Mouse (Mus musculus) cortical plate, adult 2 months (tissue): ENCODE data around the gene Cr1l. TPM values are rescaled to one million over a fixed set of nuclear protein-coding genes. Genes with fewer than 3 reads are reported as not detected.

Source experiments
- H3K27ac ChIP-seq: fragments of 200-500 bp; 2 replicates; pipeline ENCODE4 v1.5.1; 2012; ENCODE audit warnings: low read length, control low read depth, inconsistent platforms; ENCODE audit not compliant: insufficient read depth
- H3K4me1 ChIP-seq: fragments of 200-500 bp; 2 replicates; pipeline ENCODE4 v1.6.1; 2011; ENCODE audit warnings: low read length; ENCODE audit not compliant: control insufficient read depth, insufficient read depth
- H3K4me3 ChIP-seq: fragments of 200-500 bp; 2 replicates; pipeline ENCODE4 v1.5.1; 2011; ENCODE audit warnings: mild to moderate bottlenecking, low read length, control low read depth; ENCODE audit not compliant: insufficient read depth
- CTCF ChIP-seq: fragments of 200-500 bp; IDR thresholded peaks from 2 replicates; pipeline ENCODE4 v1.5.1; 2011; ENCODE audit warnings: mild to moderate bottlenecking, control low read depth, low read length; ENCODE audit not compliant: insufficient read depth; ENCODE audit errors: extremely low read depth
- POLR2A ChIP-seq: fragments of 200-500 bp; IDR thresholded peaks from 2 replicates; pipeline ENCODE4 v1.6.1; 2011; ENCODE audit warnings: mild to moderate bottlenecking, low read length, control low read depth; ENCODE audit not compliant: insufficient read depth; ENCODE audit errors: extremely low read depth
- polyA plus RNA-seq: library from polyadenylated mRNA; depleted of rRNA; stranded (reverse); fragments of >200 nt; gene quantifications from 2 replicates; pipeline ENCODE4 v1.2.3, GENCODE M21; 2012; rRNA removed

Gene Cr1l
- 28.9 and 31.4 TPM in 2 replicates for polyA plus RNA-seq

GRCm38 (mm10) chr1:195130953-195131674, at the start of gene Cr1l:
Gene Cr1l (minus strand): TSS chr1:195131586.
- H3K27ac ChIP-seq, result peak within 1 kb of the TSS; percentile 94
- peaks cover 1% of the 10 kb centered on the region; the same call in 1 of the 2 replicates for H3K4me1 ChIP-seq
- TF ChIP-seq CTCF, result peak; percentile 42; the same call in 1 of the 2 replicates
- peak; percentile 76 for TF ChIP-seq POLR2A
- H3K4me3 ChIP-seq, result peak within 1 kb of the TSS; percentile 75

- no peaks in the 10 kb centered on the region for H3K4me1 ChIP-seq
- no peak for TF ChIP-seq CTCF
- TF ChIP-seq POLR2A, result no peak
- peak within 1 kb of the TSS; percentile 19 for H3K4me3 ChIP-seq
- H3K27ac ChIP-seq, result no peak within 1 kb of the TSS
Measured at GRCm38 (mm10) chr1:195175980-195176931, 44.9 kb upstream of the Cr1l start, which contains the start of gene Cr2. Gene Cr2 (minus strand): TSS chr1:195176716.

- no peak overlapping the region for H3K4me3 ChIP-seq
- no peak for TF ChIP-seq CTCF
- no peak for TF ChIP-seq POLR2A
Measured at GRCm38 (mm10) chr1:195164996-195165755, 33.8 kb upstream of the Cr1l start.

GRCm38 (mm10) chr1:195132070-195132469, 684 bp upstream of the Cr1l start:
- no peak overlapping the region; the same call in 1 of the 2 replicates for H3K4me3 ChIP-seq
- no peak overlapping the region for H3K27ac ChIP-seq
- H3K4me1 ChIP-seq, result peaks cover 1% of the 10 kb centered on the region; the same call in 1 of the 2 replicates
- no peak for TF ChIP-seq CTCF
- TF ChIP-seq POLR2A, result no peak

More at GRCm38 (mm10) chr1:195164996-195165755, 33.8 kb upstream of the Cr1l start:
- Histone ChIP-seq H3K27ac (no peak overlapping the region), H3K4me1 (no peaks in the 10 kb centered on the region)

DNA sequence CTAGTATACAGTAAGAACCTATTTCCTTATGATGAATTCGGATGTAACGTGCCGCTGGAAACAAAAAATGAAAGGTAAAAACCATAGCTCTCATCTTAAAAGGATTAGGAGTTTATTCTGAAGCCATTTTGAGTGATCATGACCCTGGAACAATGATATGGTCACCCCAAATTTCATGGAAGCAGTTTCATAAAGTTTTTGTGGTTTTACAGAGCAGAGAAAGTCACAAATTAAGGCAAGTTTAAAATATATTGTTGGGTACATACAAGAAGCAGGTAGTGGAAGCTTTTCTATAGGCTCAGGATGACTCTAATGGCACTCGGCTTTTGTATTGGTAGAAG, 259 bp upstream of the Cr1l start:
- peak overlapping the region; percentile 94 for H3K27ac ChIP-seq
- TF ChIP-seq POLR2A (no peak), CTCF (no peak)
- peaks cover 1% of the 10 kb centered on the region; the same call in 1 of the 2 replicates for H3K4me1 ChIP-seq
- H3K4me3 ChIP-seq, result peak overlapping the region; percentile 75

DNA sequence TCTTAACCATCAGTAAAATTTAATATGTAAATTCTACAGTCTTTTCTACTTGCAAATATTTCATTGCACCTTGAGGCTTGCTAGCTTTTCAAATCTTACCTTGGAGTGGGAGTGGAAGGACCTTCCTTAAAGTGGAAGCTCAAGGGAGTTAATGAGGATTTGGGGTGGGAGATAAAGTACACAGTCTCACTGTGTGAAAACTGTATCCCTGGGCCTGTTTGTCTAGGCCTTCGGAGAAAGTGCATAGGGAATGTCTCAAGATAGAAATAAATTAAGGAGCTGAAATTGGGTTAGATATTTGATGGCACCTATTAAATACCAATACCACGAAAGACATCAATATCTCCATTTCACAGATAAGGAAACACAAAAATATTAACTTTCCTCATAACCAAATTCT, 907 bp downstream of the Cr1l start:
- no peak for TF ChIP-seq CTCF
- TF ChIP-seq POLR2A, result no peak
- H3K4me3 ChIP-seq, result peak overlapping the region; percentile 75
- peaks cover 1% of the 10 kb centered on the region; the same call in 1 of the 2 replicates for H3K4me1 ChIP-seq
- H3K27ac ChIP-seq, result no peak overlapping the region

- Histone ChIP-seq H3K27ac (no peak overlapping the region), H3K4me3 (no peak overlapping the region), H3K4me1 (peaks cover 1% of the 10 kb centered on the region; the same call in 1 of the 2 replicates)
- TF ChIP-seq POLR2A (no peak), CTCF (no peak)
Measured at GRCm38 (mm10) chr1:195129867-195130266, 1.5 kb downstream of the Cr1l start.

DNA sequence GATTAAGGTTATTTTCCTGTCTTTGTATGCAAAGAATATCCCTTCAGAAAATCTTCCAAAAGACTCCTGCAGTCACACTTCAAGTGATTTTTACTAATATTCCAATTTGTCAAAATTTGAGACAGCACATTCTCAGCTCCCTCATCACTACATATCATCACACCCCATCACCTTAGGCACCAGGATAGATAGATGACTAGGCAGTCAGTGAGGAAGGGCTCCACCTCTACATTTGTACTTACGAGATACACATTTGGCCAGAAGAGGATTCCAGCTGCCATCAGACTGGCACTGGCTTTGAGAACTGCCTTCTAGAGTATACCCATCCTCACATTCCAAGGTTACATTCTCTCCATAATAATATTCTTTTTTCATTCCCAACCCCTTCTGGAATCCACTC, 17.0 kb downstream of the Cr1l start:
- no peak overlapping the region for H3K27ac ChIP-seq
- H3K4me1 ChIP-seq, result no peaks in the 10 kb centered on the region
- no peak overlapping the region for H3K4me3 ChIP-seq
- TF ChIP-seq POLR2A (no peak), CTCF (no peak)

GRCm38 (mm10) chr1:195113621-195114020, 17.8 kb downstream of the Cr1l start:
- H3K27ac ChIP-seq, result no peak overlapping the region
- TF ChIP-seq POLR2A (no peak), CTCF (no peak)

More at GRCm38 (mm10) chr1:195113621-195114020, 17.8 kb downstream of the Cr1l start:
- no peak overlapping the region for H3K4me3 ChIP-seq
- H3K4me1 ChIP-seq, result no peaks in the 10 kb centered on the region
